In the genomic region with DNA sequence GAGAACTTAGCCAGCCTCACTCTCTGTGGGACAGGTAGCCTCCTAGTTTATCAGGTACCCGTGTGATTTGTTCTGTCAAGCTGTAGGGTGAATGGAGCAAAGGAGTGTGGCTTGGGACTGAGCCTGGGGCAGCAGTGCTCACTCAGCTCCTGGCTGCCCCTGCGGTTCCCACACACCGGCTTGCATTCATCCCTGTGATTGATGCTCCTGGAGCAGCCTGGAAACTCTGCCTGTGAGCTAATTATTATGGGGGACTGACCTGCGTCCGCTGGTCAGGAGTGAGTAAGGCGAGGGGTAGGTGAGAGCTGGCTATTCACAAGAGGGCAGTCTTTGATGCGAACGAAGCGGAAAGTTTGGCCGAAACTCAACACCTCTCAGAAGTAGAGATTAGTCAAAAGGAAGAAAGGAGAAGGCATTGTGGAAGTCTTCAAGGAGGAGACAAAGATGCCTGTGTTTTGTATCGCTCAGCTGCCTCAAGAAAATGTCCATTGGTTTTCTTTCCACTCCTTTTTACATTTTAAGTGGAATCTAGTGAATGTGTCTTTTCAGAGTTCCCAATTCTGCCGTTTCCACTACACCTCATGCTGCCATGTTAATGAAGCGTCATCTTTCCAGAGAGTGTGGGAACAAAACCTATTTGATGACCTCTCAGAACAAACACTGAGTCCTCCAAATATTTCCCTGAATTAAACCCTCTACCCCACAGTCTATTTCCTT, we compare ENCODE assay signal across 9 mouse cellular contexts.
A peak's percentile ranks its signal among the peaks of the same experiment; 100 is the strongest.
DNase-seq lines count a peak whose midpoint lies in the region; ATAC-seq and TF ChIP-seq lines count a peak whose summit lies in the region.
"Had no signal": no experiment of that assay in that cellular context is flagged by ENCODE, and none has a peak within 500 bp of the region (broad histone marks: within the 10 kb centered on the region; RNA-seq: fewer than 3 reads in every experiment).

No protein-coding gene starts in this region.

- no peak overlapping the region for H3K4me3 ChIP-seq in kidney, postnatal 0 days (replicated peaks; ENCODE audit: low read depth, low read length)
- H3K4me3 ChIP-seq in forebrain, embryonic 11.5 days (ENCODE audit: low read depth, low read length): no peak overlapping the region
- H3K4me3 ChIP-seq in limb, embryonic 10.5 days: no peak overlapping the region
- no peak overlapping the region for H3K4me3 ChIP-seq in neural tube, embryonic 12.5 days

- no peak for DNase-seq in kidney, postnatal 0 days (ENCODE audit: low spot score)
- no peak for DNase-seq in kidney, postnatal 36 days
- no peak for DNase-seq in forebrain, embryonic 11.5 days (ENCODE audit: low spot score)
- DNase-seq in limb, embryonic 10.5 days (ENCODE audit: low spot score): peak; percentile 43
- DNase-seq in cerebellum, adult 11-12 months: no peak
- DNase-seq in adrenal gland, adult 2 months: no peak
- DNase-seq in spleen, postnatal 10 days (ENCODE audit: low spot score in 2 of 2): no peak

- no peak overlapping the region for H3K4me2 ChIP-seq in kidney, postnatal 0 days (ENCODE audit: low read length)
- H3K4me2 ChIP-seq in forebrain, embryonic 11.5 days (ENCODE audit: low read depth, low read length, severe bottlenecking): no peak overlapping the region
- no peak overlapping the region for H3K4me2 ChIP-seq in neural tube, embryonic 12.5 days (replicated peaks)
- H3K4me2 ChIP-seq: lung, embryonic 14.5 days had no signal

- no peaks in the 10 kb centered on the region for H3K27me3 ChIP-seq in kidney, postnatal 0 days (ENCODE audit: insufficient read depth, low read length)
- H3K27me3 ChIP-seq in forebrain, embryonic 11.5 days (ENCODE audit: control insufficient read depth, insufficient read depth, low read length): no peaks in the 10 kb centered on the region
- H3K27me3 ChIP-seq in limb, embryonic 10.5 days (ENCODE audit: low read depth, poor library complexity, severe bottlenecking): no peaks in the 10 kb centered on the region
- H3K27me3 ChIP-seq in neural tube, embryonic 12.5 days (replicated peaks): no peaks in the 10 kb centered on the region

- 22% methylated on average over 13 of the region's 13 CpGs for WGBS in kidney, postnatal 0 days
- WGBS in forebrain, embryonic 11.5 days: 17% methylated on average over 13 of the region's 13 CpGs
- 35% methylated on average over 13 of the region's 13 CpGs for whole genome bisulfite sequencing in limb, embryonic 10.5 days
- WGBS in neural tube, embryonic 12.5 days: 25% methylated on average over 13 of the region's 13 CpGs

- H3K4me1 ChIP-seq in kidney, postnatal 0 days (replicated peaks; ENCODE audit: insufficient read depth, low read length): no peaks in the 10 kb centered on the region
- H3K4me1 ChIP-seq in forebrain, embryonic 11.5 days (replicated peaks; ENCODE audit: control insufficient read depth, insufficient read depth, low read length): peaks cover 8% of the 10 kb centered on the region; the same call in 1 of the 2 replicates
- H3K4me1 ChIP-seq in limb, embryonic 10.5 days: peaks cover 8% of the 10 kb centered on the region
- H3K4me1 ChIP-seq in neural tube, embryonic 12.5 days: no peaks in the 10 kb centered on the region

- no peaks in the 10 kb centered on the region for H3K36me3 ChIP-seq in kidney, postnatal 0 days (ENCODE audit: insufficient read depth, low read length)
- no peaks in the 10 kb centered on the region for H3K36me3 ChIP-seq in forebrain, embryonic 11.5 days (ENCODE audit: control insufficient read depth, insufficient read depth, low read length)
- H3K36me3 ChIP-seq in limb, embryonic 10.5 days: no peaks in the 10 kb centered on the region
- no peaks in the 10 kb centered on the region for H3K36me3 ChIP-seq in neural tube, embryonic 12.5 days

- no peaks in the 10 kb centered on the region for H3K9me3 ChIP-seq in kidney, postnatal 0 days (replicated peaks; ENCODE audit: low read length)
- no peaks in the 10 kb centered on the region for H3K9me3 ChIP-seq in forebrain, embryonic 11.5 days (ENCODE audit: control insufficient read depth, low read length)
- no peaks in the 10 kb centered on the region for H3K9me3 ChIP-seq in limb, embryonic 10.5 days (replicated peaks)
- H3K9me3 ChIP-seq in neural tube, embryonic 12.5 days: no peaks in the 10 kb centered on the region

- ATAC-seq in kidney, postnatal 0 days (replicated peaks; ENCODE audit: low FRiP score, low read depth): peak; percentile 70
- ATAC-seq in forebrain, embryonic 11.5 days (replicated peaks; ENCODE audit: low FRiP score): peak; percentile 66
- peak; percentile 60 for ATAC-seq in neural tube, embryonic 12.5 days (ENCODE audit: low FRiP score, low read depth)

- no peak overlapping the region for H3K27ac ChIP-seq in kidney, postnatal 0 days
- H3K27ac ChIP-seq in forebrain, embryonic 11.5 days (ENCODE audit: low read depth, low read length): no peak overlapping the region
- H3K27ac ChIP-seq in limb, embryonic 10.5 days: no peak overlapping the region
- H3K27ac ChIP-seq in neural tube, embryonic 12.5 days: no peak overlapping the region

- H3K9ac ChIP-seq in kidney, postnatal 0 days (ENCODE audit: low read depth, low read length): no peak overlapping the region
- peak overlapping the region; percentile 7; the same call in 1 of the 2 replicates for H3K9ac ChIP-seq in forebrain, embryonic 11.5 days (ENCODE audit: low read length)
- no peak overlapping the region for H3K9ac ChIP-seq in neural tube, embryonic 12.5 days
- H3K9ac ChIP-seq: lung, embryonic 14.5 days had no signal

- TF ChIP-seq CTCF in kidney, postnatal 0 days (IDR thresholded peaks at IDR 0.05; ENCODE audit: low read depth): no peak
